Mouse (Mus musculus): ENCODE measurements around the gene Ydjc. TPM values are rescaled to one million over a fixed set of nuclear protein-coding genes. Genes with fewer than 3 reads are reported as not detected.

The Ydjc gene
- total RNA-seq, 2 experiments from 2014 or later: 23.5 to 25.7 TPM

DNA sequence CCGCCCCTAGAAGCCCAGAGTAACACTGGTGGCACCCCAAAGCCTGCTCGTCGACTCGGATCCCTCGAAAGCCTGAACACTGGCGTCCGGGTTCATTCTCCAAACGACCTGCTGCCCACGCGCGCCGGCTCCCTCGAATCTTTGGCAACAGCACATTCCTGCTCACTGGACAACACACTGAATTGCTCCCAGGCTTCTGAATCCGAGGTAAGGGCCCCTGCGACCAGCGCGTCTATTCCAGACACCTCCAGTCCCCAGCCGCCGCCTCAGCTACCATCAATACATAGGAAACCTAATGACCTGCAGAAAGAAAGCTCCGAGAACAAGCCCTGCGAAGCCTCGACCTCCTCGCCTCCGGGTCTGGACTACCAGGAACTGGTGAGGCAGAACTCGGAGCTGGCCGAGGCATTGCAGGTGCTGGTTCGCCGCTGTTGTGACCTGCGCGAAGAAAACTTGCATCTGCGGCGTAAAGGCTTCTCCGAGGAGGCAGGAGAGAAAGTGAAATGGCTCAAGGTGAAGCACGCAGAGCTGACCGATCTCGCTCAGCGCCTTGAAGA lies 65.1 kb downstream of the Ydjc start:
- peak; percentile 9 for ATAC-seq (replicated peaks; ENCODE audit: poor library complexity)

Other genes with a start within 250 kb of the Ydjc start
- gene Ppm1f, start 248.2 kb upstream of the Ydjc start, total RNA-seq (2015): 17.3 and 17.4 TPM in 2 replicates
- gene Ppm1f, start 248.2 kb upstream of the Ydjc start, total RNA-seq (2017): 43.6 and 45.2 TPM in 2 replicates
- 144 TPM in 2 replicates for gene Mapk1, start 161.2 kb upstream of the Ydjc start, total RNA-seq (2015)
- gene Mapk1, start 161.2 kb upstream of the Ydjc start, total RNA-seq (2017): 136 and 152 TPM in 2 replicates
- gene Ypel1, start 74.9 kb upstream of the Ydjc start, total RNA-seq (2015): 0.49 and 3.5 TPM in 2 replicates
- 0.54 and 2.4 TPM in 2 replicates for gene Ypel1, start 74.9 kb upstream of the Ydjc start, total RNA-seq (2017)
- gene Ppil2, start 33.4 kb upstream of the Ydjc start, total RNA-seq (2015): 63.6 and 73.0 TPM in 2 replicates
- gene Ppil2, start 33.4 kb upstream of the Ydjc start, total RNA-seq (2017): 86.8 and 99.8 TPM in 2 replicates
- 37.9 and 38.9 TPM in 2 replicates for gene 2610318N02Rik, start 19.5 kb upstream of the Ydjc start, total RNA-seq (2015)
- gene 2610318N02Rik, start 19.5 kb upstream of the Ydjc start, total RNA-seq (2017): 22.4 and 25.9 TPM in 2 replicates
- 197 and 208 TPM in 2 replicates for gene Sdf2l1, start 12.2 kb upstream of the Ydjc start, total RNA-seq (2015)
- 162 and 222 TPM in 2 replicates for gene Sdf2l1, start 12.2 kb upstream of the Ydjc start, total RNA-seq (2017)
- gene Ccdc116, start 2.6 kb downstream of the Ydjc start, total RNA-seq (2015): 2.2 and 4.8 TPM in 2 replicates
- gene Ccdc116, start 2.6 kb downstream of the Ydjc start, total RNA-seq (2017): 2.0 and 8.1 TPM in 2 replicates
- gene Ube2l3, start 58.0 kb downstream of the Ydjc start, total RNA-seq (2015): 312 and 333 TPM in 2 replicates
- 87.5 and 107 TPM in 2 replicates for gene Ube2l3, start 58.0 kb downstream of the Ydjc start, total RNA-seq (2017)
- gene Rimbp3, start 64.0 kb downstream of the Ydjc start, total RNA-seq (2015): 0.69 and 0.95 TPM in 2 replicates
- gene Rimbp3, start 64.0 kb downstream of the Ydjc start, total RNA-seq (2017): 0.58 and 1.3 TPM in 2 replicates
- 1.8 and 1.9 TPM in 2 replicates for gene Hic2, start 89.0 kb downstream of the Ydjc start, total RNA-seq (2015)
- gene Hic2, start 89.0 kb downstream of the Ydjc start, total RNA-seq (2017): 2.1 and 2.3 TPM in 2 replicates
- 4.2 and 5.2 TPM in 2 replicates for gene Tmem191c, start 131.5 kb downstream of the Ydjc start, total RNA-seq (2015)
- gene Tmem191c, start 131.5 kb downstream of the Ydjc start, total RNA-seq (2017): 5.5 and 8.8 TPM in 2 replicates
- gene Serpind1, start 186.8 kb downstream of the Ydjc start, total RNA-seq (2015): not detected in 2 replicates
- gene Serpind1, start 186.8 kb downstream of the Ydjc start, total RNA-seq (2017): not detected in 2 replicates

All from megakaryocyte progenitor cell, adult 5-6 weeks (primary cell).